Mouse (Mus musculus): ENCODE measurements at regions not wholly inside any gene's neighbourhood (a gene's known extent, or its start where the extent isn't known, plus 50 kb on each side); places are given as distances from the start of the nearest gene placed in this dataset.

DNA sequence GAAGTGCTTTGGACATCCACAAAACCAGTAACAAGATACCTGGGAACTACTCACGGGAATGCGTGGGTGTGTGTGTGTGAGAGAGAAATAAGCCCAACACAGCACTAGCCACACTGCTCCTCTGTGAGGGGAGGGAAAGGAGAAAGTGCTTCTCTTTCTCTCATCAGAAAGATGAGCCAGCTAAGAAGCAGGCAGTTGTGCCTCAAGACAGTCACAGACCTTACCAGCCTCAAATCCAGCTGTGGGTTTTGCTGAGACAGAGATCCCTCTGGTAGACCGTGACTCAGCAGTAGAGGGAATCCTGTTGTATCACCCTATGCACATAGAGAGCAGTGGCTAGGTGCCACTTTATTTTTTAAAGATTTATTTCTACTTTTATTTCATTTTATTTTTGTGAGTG, 326.7 kb upstream of the Slc30a5 start:
- TF ChIP-seq GATA1 (IDR thresholded peaks at IDR 0.05; ENCODE audit: low read length) (no peak), TAL1 (IDR thresholded peaks at IDR 0.05; ENCODE audit: low read length) (no peak)
